Mouse (Mus musculus) embryonic facial prominence, embryonic 14.5 days (tissue): Measurements from ENCODE around the gene Gcnt3. TPM values are rescaled to one million over a fixed set of nuclear protein-coding genes. Genes with fewer than 3 reads are reported as not detected.

ENCODE experiments used
- ATAC-seq: fragments of 200-750 bp; cut with Nextera tagmentation; 2 replicates; pipeline ENCODE4 v1.8.0; 2017; ENCODE audit warnings: low read depth, moderate number of reproducible peaks, moderate TSS enrichment
- DNase-seq: peaks from one replicate; pipeline ENCODE4 v3.0.0-alpha.2; 2015; ENCODE audit warnings: low spot score
- H3K27ac ChIP-seq: fragments of 300-500 bp; sonication (generic); replicated peaks from 2 replicates; pipeline ENCODE4 v1.5.1; 2014; ENCODE audit warnings: low read depth, mild to moderate bottlenecking, low read length, moderate library complexity
- H3K27me3 ChIP-seq: fragments of 300-500 bp; sonication (generic); replicated peaks from 2 replicates; pipeline ENCODE4 v1.6.1; 2014; ENCODE audit warnings: low read length; ENCODE audit not compliant: control insufficient read depth, insufficient read depth
- H3K36me3 ChIP-seq: fragments of 300-500 bp; sonication (generic); 2 replicates; pipeline ENCODE4 v1.6.1; 2014; ENCODE audit warnings: low read length, mixed read lengths; ENCODE audit not compliant: control insufficient read depth, insufficient read depth
- H3K4me1 ChIP-seq: fragments of 300-500 bp; sonication (generic); 2 replicates; pipeline ENCODE4 v1.6.1; 2014; ENCODE audit warnings: antibody characterized with exemption, low read length; ENCODE audit not compliant: control insufficient read depth, insufficient read depth
- H3K4me2 ChIP-seq: fragments of 300-500 bp; sonication (generic); 2 replicates; pipeline ENCODE4 v1.6.1; 2014; ENCODE audit warnings: low read depth, mild to moderate bottlenecking, low read length, moderate library complexity, mixed read lengths
- H3K4me3 ChIP-seq: fragments of 300-500 bp; sonication (generic); 2 replicates; pipeline ENCODE4 v1.5.1; 2014; ENCODE audit warnings: low read depth, mild to moderate bottlenecking, low read length
- H3K9ac ChIP-seq: fragments of 300-500 bp; sonication (generic); 2 replicates; pipeline ENCODE4 v1.6.1; 2014; ENCODE audit warnings: low read depth, mild to moderate bottlenecking, low read length, moderate library complexity, mixed read lengths
- H3K9me3 ChIP-seq: fragments of 300-500 bp; sonication (generic); 2 replicates; pipeline ENCODE4 v1.6.1; 2016; ENCODE audit warnings: low read length; ENCODE audit not compliant: control insufficient read depth
- WGBS: fragments of 180-500 bp; shearing (Covaris S2); extraction: QIAGEN DNeasy Blood & Tissue Kit; methylation state at CpG from one replicate; pipeline ENCODE4 v1.1.7; 2014; 5-methylcytosine and 5-hydroxymethylcytosine counted together
- polyA plus RNA-seq: library from polyadenylated mRNA; unstranded; fragments of >200 nt; fragmentation: Nextera tagmentation; extraction: Ambion mirVana; gene quantifications from 2 replicates; pipeline ENCODE4 v1.2.1, GENCODE M21; 2014

Gene Gcnt3
- 0.04 and 0.06 TPM in 2 replicates for polyA plus RNA-seq

- Histone ChIP-seq H3K4me1 (no peaks in the 10 kb centered on the region), H3K36me3 (no peaks in the 10 kb centered on the region), H3K27me3 (no peaks in the 10 kb centered on the region), H3K9ac (no peak within 1 kb of the TSS), H3K27ac (no peak within 1 kb of the TSS), H3K9me3 (peaks cover 3% of the 10 kb centered on the region; the same call in 1 of the 2 replicates), H3K4me2 (no peak within 1 kb of the TSS), H3K4me3 (no peak within 1 kb of the TSS)
- ATAC-seq, result no peak
- 74% methylated on average over 7 of the region's 7 CpGs for WGBS
- no peak for DNase-seq
Measured at GRCm38 (mm10) chr9:70037988-70038387, at the start of gene Gcnt3. Gene Gcnt3 (minus strand): TSS chr9:70038088.

- Histone ChIP-seq H3K9ac (no peak overlapping the region), H3K4me3 (no peak overlapping the region), H3K9me3 (no peaks in the 10 kb centered on the region), H3K4me2 (no peak overlapping the region), H3K27ac (no peak overlapping the region), H3K27me3 (no peaks in the 10 kb centered on the region), H3K4me1 (peaks cover 9% of the 10 kb centered on the region), H3K36me3 (no peaks in the 10 kb centered on the region)
- DNase-seq (no peak), ATAC-seq (no peak)
- 57% methylated on average over 5 of the region's 5 CpGs for WGBS
Measured at GRCm38 (mm10) chr9:70087379-70087778, 49.5 kb upstream of the Gcnt3 start.

GRCm38 (mm10) chr9:70086091-70086490 lies 48.2 kb upstream of the Gcnt3 start:
- Histone ChIP-seq H3K4me2 (no peak overlapping the region), H3K36me3 (no peaks in the 10 kb centered on the region), H3K9me3 (no peaks in the 10 kb centered on the region), H3K27ac (no peak overlapping the region), H3K27me3 (no peaks in the 10 kb centered on the region), H3K4me1 (peaks cover 9% of the 10 kb centered on the region), H3K9ac (no peak overlapping the region), H3K4me3 (no peak overlapping the region)
- WGBS, result 26% methylated on average over 6 of the region's 6 CpGs
- ATAC-seq, result no peak
- no peak for DNase-seq

- DNase-seq (no peak), ATAC-seq (no peak)
- Histone ChIP-seq H3K27me3 (no peaks in the 10 kb centered on the region), H3K4me1 (peaks cover 9% of the 10 kb centered on the region), H3K4me2 (no peak overlapping the region), H3K4me3 (no peak overlapping the region), H3K27ac (no peak overlapping the region), H3K36me3 (no peaks in the 10 kb centered on the region), H3K9me3 (no peaks in the 10 kb centered on the region), H3K9ac (no peak overlapping the region)
- WGBS, result 59% methylated on average over 11 of the region's 11 CpGs
Measured at GRCm38 (mm10) chr9:70084107-70084506, 46.2 kb upstream of the Gcnt3 start.

- H3K4me3 ChIP-seq, result no peak overlapping the region
- H3K4me1 ChIP-seq, result no peaks in the 10 kb centered on the region
- H3K9me3 ChIP-seq, result no peaks in the 10 kb centered on the region
- ATAC-seq (no peak), DNase-seq (no peak)
- 59% methylated on average over 25 of the region's 25 CpGs for WGBS
- no peak overlapping the region; the same call in 1 of the 2 replicates for H3K9ac ChIP-seq
- H3K4me2 ChIP-seq, result peak overlapping the region; percentile 24; the same call in 1 of the 2 replicates
- no peaks in the 10 kb centered on the region for H3K36me3 ChIP-seq
- H3K27ac ChIP-seq, result no peak overlapping the region
- no peaks in the 10 kb centered on the region for H3K27me3 ChIP-seq
Measured at GRCm38 (mm10) chr9:70082357-70083204, 44.7 kb upstream of the Gcnt3 start.

GRCm38 (mm10) chr9:70081767-70082166 lies 43.9 kb upstream of the Gcnt3 start:
- no peaks in the 10 kb centered on the region for H3K4me1 ChIP-seq
- no peak for ATAC-seq

GRCm38 (mm10) chr9:70080976-70081375 lies 43.1 kb upstream of the Gcnt3 start:
- Histone ChIP-seq H3K27me3 (no peaks in the 10 kb centered on the region), H3K36me3 (no peaks in the 10 kb centered on the region), H3K4me3 (no peak overlapping the region), H3K9me3 (no peaks in the 10 kb centered on the region), H3K27ac (no peak overlapping the region), H3K4me1 (no peaks in the 10 kb centered on the region), H3K9ac (no peak overlapping the region), H3K4me2 (no peak overlapping the region)
- no peak for DNase-seq
- WGBS, result 64% methylated on average over 2 of the region's 2 CpGs
- no peak for ATAC-seq

More at GRCm38 (mm10) chr9:70081767-70082166, 43.9 kb upstream of the Gcnt3 start:
- no peaks in the 10 kb centered on the region for H3K9me3 ChIP-seq
- no peaks in the 10 kb centered on the region for H3K36me3 ChIP-seq
- no peak overlapping the region for H3K4me3 ChIP-seq
- no peak for DNase-seq
- no peak overlapping the region for H3K4me2 ChIP-seq
- H3K27me3 ChIP-seq, result no peaks in the 10 kb centered on the region
- WGBS, result 93% methylated on average over 7 of the region's 7 CpGs
- H3K9ac ChIP-seq, result no peak overlapping the region
- H3K27ac ChIP-seq, result no peak overlapping the region

GRCm38 (mm10) chr9:70080027-70080800 lies 42.3 kb upstream of the Gcnt3 start:
- no peaks in the 10 kb centered on the region for H3K27me3 ChIP-seq
- no peak overlapping the region for H3K9ac ChIP-seq
- DNase-seq (no peak), ATAC-seq (no peak)
- H3K4me3 ChIP-seq, result no peak overlapping the region
- H3K27ac ChIP-seq, result no peak overlapping the region
- H3K9me3 ChIP-seq, result no peaks in the 10 kb centered on the region
- H3K36me3 ChIP-seq, result no peaks in the 10 kb centered on the region
- 85% methylated on average over 9 of the region's 9 CpGs for WGBS
- H3K4me1 ChIP-seq, result no peaks in the 10 kb centered on the region
- H3K4me2 ChIP-seq, result no peak overlapping the region
